Comparison of ENCODE assay signal across 14 mouse cellular contexts in genomic region chr11:59068433-59068832, GRCm38 (mm10).
"Had no signal": no experiment of that assay in that cellular context is flagged by ENCODE, and none has a peak within 500 bp of the region (broad histone marks: within the 10 kb centered on the region; RNA-seq: fewer than 3 reads in every experiment).

No protein-coding gene starts in this region.

- H3K9ac ChIP-seq: kidney, embryonic 15.5 days; limb, embryonic 15.5 days; liver, embryonic 12.5 days; lung, embryonic 14.5 days; neural tube, embryonic 13.5 days had no signal

- ATAC-seq: liver, embryonic 12.5 days; midbrain, embryonic 16.5 days had no signal

- H3K27ac ChIP-seq: kidney, embryonic 15.5 days; limb, embryonic 15.5 days; liver, embryonic 12.5 days; neural tube, embryonic 13.5 days had no signal

- H3K4me1 ChIP-seq: kidney, embryonic 15.5 days; limb, embryonic 15.5 days; liver, embryonic 12.5 days; neural tube, embryonic 13.5 days had no signal

- H3K4me2 ChIP-seq: kidney, embryonic 15.5 days; limb, embryonic 15.5 days; liver, embryonic 12.5 days; lung, embryonic 14.5 days; midbrain, embryonic 11.5 days; neural tube, embryonic 13.5 days had no signal

- H3K27me3 ChIP-seq: kidney, embryonic 15.5 days; neural tube, embryonic 13.5 days had no signal

- DNase-seq: kidney, adult 2 months; kidney, postnatal 14 days; layer of hippocampus, postnatal 36 days; lung, embryonic 14.5 days; lung, postnatal 10 days; lung, postnatal 4 days; right cerebral cortex, adult 18-20 months; right cerebral cortex, postnatal 25 days had no signal

- H3K36me3 ChIP-seq: kidney, embryonic 15.5 days; limb, embryonic 15.5 days; liver, embryonic 12.5 days; neural tube, embryonic 13.5 days had no signal

- H3K9me3 ChIP-seq: kidney, embryonic 15.5 days; limb, embryonic 15.5 days; liver, embryonic 12.5 days; neural tube, embryonic 13.5 days had no signal

- H3K4me3 ChIP-seq: kidney, embryonic 15.5 days; limb, embryonic 15.5 days; liver, embryonic 12.5 days; neural tube, embryonic 13.5 days had no signal
